Mouse (Mus musculus) ES-E14 (cell line): ENCODE results near the gene Tln1.

ENCODE experiments used
- CHD2 ChIP-seq: IDR thresholded peaks from 2 replicates; pipeline ENCODE4 v1.6.1; 2014; ENCODE audit warnings: mild to moderate bottlenecking, low read depth, low read length, inconsistent platforms
- HCFC1 ChIP-seq: IDR thresholded peaks from 2 replicates; pipeline ENCODE4 v1.6.1; 2012; ENCODE audit warnings: low read length, inconsistent platforms, borderline replicate concordance; ENCODE audit not compliant: insufficient read depth
- MAFK ChIP-seq: IDR thresholded peaks from 2 replicates; pipeline ENCODE4 v1.6.1; 2014; ENCODE audit warnings: mild to moderate bottlenecking, low read depth, low read length, inconsistent platforms; ENCODE audit not compliant: insufficient read depth
- ZC3H11A ChIP-seq: IDR thresholded peaks from 2 replicates; pipeline ENCODE4 v1.6.1; 2012; ENCODE audit warnings: low read depth, mild to moderate bottlenecking, inconsistent platforms, low read length, borderline replicate concordance
- ZNF384 ChIP-seq: IDR thresholded peaks from 2 replicates; pipeline ENCODE4 v1.6.1; 2012; ENCODE audit warnings: low read depth, low read length, inconsistent platforms

DNA sequence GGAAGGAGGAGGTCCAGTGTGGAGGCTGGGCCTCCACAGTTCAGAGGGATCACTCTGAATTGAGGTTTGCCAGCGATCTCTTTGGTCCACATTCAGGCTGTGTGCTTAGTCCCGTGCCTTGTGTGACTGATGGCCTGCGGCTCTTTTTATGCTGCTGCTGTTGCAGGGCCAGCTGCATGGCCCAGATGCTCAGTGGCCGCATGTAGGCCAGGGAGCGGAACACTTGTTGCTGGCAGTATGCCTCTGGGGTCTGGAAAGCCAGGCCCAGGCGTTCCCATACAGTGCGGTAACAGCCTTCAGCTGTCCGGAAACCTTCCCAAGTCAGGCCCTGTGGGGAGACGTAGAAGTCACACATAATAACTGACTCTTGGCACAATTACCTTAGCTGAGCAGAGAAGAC is 4.6 kb upstream of the Tln1 start:
- no peak for TF ChIP-seq ZNF384
- TF ChIP-seq CHD2 = no peak
- no peak for TF ChIP-seq ZC3H11A
- TF ChIP-seq HCFC1 = no peak
- TF ChIP-seq MAFK = no peak
